Mouse (Mus musculus) small intestine, adult 2 months (tissue): ENCODE data around the gene Gpn2.

Experiments used
- CTCF ChIP-seq: fragments of 200-500 bp; IDR thresholded peaks from 2 replicates; pipeline ENCODE4 v1.5.1; 2012; ENCODE audit warnings: low read depth, mild to moderate bottlenecking, control low read depth, inconsistent platforms, low read length, moderate library complexity, mixed read lengths; ENCODE audit not compliant: insufficient replicate concordance, insufficient read length; ENCODE audit errors: extremely low read depth
- POLR2A ChIP-seq: fragments of 200-500 bp; IDR thresholded peaks from 2 replicates; pipeline ENCODE4 v1.6.1; 2012; ENCODE audit warnings: low read depth, mild to moderate bottlenecking, control low read depth, inconsistent platforms, low read length, moderate library complexity

GRCm38 (mm10) chr4:133563123-133563571 is 21.0 kb upstream of the Gpn2 start:
- no peak for TF ChIP-seq CTCF
- TF ChIP-seq POLR2A, result no peak
